Mouse (Mus musculus): Measurements from ENCODE around the gene Ccnyl1.
A peak's percentile ranks its signal among the peaks of the same experiment; 100 is the strongest.

Ccnyl1 gene

DNA sequence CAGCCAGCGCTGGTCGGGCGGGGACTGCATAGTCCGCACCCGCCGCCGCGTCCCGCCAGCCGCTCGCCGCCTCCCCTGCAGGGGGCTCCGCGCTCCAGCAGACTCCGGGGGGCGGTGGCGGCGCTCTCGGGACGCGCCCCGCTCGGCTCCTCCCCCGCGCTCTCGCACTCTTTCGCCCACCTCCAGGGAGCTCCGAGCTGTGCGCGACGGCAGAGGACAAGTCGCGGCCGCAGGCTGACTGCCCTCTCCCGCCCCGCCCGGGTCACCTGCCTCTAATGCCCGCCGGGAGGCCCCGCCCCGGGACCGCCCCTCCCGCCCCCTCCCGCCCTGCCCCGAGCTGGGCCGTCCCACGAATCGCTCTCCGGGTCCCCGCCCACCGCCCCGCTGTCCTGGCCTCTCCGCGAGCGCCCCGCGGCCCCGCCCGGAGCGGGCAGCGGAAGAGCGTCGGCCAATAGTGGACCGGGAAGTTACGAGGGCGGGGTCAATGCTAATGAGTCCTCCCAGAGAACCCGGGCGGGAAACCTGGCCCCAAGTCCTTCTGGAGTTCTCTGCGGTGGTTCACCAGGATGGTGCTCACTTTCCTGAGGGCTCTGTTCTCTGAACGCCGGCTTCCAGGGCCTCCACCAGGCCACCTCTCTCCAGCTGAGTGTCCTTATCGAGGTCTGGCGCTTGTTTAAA lies 47.4 kb downstream of the Ccnyl1 start, which contains the start of gene Fzd5:
Gene Fzd5 (minus strand): TSS at position 250 of the 678 bp plus-strand sequence.
- DNase-seq (ENCODE audit: low spot score in 2 of 2): peak; percentile 81

DNA sequence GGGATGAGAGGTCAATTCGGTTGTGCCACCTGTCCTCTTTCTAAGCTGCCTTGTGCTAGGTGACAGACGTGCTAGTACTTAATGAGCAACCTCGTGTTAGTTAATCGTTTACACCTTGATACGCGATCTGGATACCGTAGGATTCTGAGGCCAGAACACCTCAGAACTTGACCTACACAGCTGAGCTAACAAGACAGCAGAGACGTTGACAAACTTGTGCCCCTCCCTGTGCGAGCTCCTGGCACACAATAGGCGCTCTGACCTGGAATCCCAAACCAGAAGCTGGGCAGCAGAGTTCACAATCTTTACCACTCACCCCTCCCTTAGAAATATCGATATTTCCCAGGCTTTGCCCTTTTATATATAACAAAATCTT lies 47.9 kb downstream of the Ccnyl1 start:
- DNase-seq (ENCODE audit: low spot score in 2 of 2): no peak

DNA sequence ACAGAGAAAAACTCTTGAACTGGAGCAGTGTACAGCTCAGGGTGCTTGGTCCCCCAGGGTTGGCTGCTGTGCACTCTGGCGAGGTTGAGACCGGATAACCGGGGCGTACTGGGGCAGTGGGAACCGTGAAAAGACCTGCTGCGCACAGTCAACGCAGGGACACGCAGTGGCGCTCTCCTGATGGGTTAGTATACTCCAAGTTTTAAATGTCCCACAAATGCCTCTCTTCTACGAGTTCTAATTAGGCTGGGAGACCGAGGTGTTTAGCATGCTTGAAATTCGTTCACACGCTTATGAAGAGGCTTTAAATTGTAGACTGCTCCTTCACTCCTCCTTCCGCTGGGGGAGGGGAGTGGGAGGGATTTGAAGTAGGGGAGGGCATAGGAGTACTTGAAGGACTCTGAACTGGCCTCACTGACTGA lies 48.4 kb downstream of the Ccnyl1 start:
- DNase-seq (ENCODE audit: low spot score in 2 of 2): peak; percentile 27 to 43

DNA sequence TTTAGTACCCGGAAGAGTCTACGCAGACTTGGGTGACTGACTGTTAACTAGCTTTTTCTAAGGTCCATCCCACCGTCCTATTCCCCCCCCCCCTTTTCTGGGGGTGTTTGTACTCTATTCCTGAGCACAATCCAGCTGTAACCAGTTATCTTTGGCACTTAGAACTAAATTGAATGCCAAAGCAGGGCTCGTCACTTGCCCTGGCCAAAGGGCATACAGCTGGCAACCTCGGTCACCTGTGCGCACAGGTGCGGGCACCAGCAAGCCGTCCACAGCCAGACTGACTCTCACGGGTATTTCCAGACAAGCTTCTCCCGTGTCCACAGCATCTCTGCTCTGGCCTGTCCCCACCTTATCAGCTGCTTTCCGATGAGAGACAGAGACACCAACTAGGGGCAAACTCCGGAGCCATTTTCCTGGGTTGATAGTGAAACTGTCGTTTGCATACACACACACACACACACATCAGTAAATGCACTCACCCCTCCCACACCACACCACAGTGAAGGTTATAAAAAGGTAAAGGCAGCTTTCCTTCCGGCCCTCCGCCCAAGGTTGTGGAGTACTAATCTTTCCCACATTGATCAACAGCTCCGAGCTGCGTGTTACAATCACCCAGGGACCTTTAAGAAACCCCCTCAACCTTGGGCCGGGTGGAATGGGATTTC lies 52.6 kb downstream of the Ccnyl1 start:
- no peak for DNase-seq (ENCODE audit: low spot score in 2 of 2)

DNA sequence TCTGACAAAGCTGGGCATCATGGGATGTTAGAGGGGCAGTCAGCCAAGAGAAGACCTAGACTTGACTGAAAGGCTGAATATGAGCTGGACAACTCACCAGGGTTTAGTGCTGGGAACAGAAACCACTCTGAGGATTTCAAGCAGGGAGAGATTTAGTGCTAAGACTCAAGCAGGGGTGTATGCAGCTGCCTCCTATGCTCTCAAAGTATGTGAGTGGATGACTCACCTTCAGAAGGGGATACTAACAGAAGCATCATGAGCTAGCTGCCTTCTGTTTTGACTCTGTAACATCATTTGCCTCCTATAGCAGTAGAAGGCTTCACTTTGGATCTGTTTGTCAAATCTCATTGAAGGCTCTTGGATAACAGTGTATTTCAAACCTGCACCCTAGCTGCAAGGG lies 54.4 kb downstream of the Ccnyl1 start:
- DNase-seq (ENCODE audit: low spot score in 2 of 2): no peak

DNA sequence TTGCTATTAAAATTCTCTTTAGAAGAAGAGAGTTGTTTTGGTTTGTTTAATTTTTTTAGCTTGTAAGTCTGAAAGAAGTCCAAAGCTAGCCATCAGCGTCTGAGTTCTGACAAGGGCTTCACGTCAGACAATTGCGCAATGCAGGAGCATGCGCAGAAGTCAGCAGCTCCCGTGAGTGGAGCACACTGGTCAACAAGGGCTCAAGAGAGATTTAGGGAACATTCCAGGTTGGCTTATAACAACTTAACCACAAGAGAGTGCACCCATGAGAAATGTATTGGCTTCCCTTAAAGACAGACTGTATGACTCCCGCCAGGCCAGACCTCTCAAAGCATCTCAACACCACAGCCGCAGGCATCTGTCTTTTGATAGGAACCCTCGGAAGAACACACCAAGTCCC lies 62.9 kb downstream of the Ccnyl1 start:
- no peak for DNase-seq (ENCODE audit: low spot score in 2 of 2)

DNA sequence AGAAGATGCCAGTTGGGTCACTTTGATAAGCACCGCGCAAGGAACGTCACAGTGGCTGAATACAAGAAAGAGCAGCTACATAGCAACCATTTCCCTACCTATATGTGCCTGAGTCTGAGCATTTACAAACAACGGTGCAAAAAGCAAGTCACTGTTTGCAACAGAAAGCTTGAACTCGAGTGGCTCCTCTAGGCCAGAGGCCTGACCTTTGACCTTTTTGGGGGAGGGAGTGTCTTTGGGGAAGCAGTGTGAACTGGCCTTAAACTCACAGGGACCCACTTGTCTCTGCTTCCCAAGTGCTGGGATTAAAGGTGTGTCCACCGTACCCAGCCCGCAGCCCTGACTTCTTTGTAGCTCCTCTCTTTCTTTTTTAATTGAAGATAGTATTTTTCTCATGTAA lies 63.4 kb downstream of the Ccnyl1 start:
- no peak for DNase-seq (ENCODE audit: low spot score in 2 of 2)

DNA sequence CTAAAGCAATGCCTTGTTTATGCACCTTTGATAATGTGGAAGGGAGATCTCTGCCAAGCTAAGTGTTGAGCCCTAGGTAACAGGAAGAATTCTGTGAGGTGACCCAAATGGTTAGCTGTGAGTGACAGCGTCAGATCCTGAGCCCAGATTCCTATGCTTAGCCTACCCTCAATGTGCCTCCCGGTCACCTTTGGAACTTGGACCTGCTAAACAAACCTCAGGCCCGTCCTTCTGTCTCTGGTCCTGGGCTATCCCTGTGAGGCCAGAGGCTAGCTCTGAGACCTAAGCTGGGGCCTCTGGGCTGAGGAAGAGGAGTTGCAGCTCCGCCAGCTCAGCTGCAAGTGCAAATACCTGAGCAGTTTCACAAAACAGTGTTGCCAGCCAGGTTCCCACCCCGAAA lies 64.4 kb downstream of the Ccnyl1 start:
- no peak for DNase-seq (ENCODE audit: low spot score in 2 of 2)

DNA sequence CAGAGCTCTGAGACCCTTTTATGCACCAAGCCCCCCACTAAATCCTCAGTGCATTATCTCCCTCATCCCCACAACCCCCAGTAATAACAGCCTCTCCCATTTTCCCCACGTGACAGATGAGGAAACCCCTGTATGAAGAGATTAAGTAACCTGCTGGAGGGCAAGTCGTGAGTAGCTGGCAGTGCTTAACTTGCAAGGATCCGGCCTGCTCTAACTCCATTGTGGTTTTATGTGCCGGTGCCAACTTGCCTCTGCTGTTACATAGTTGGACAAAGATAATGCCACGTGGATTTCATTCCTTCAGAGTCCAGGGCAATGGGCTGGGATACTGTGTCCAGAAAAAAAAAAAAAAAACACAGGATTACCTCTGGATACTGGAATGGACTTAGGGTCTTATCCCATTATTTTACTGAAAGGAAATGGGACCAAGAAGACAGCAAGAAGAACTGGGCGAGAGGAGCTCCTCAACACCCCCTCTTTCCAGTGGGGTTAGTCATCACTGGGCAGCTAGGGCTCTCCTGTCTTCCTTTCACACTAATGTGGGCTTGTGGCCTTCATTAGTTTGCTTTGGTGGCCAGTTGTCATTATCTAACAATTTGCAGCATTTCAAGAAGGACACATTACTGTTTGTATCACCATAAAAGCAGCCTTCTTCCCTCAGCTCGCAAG lies 65.8 kb downstream of the Ccnyl1 start:
- DNase-seq (ENCODE audit: low spot score in 2 of 2): peak in 1 of 2 experiments; percentile 17

DNA sequence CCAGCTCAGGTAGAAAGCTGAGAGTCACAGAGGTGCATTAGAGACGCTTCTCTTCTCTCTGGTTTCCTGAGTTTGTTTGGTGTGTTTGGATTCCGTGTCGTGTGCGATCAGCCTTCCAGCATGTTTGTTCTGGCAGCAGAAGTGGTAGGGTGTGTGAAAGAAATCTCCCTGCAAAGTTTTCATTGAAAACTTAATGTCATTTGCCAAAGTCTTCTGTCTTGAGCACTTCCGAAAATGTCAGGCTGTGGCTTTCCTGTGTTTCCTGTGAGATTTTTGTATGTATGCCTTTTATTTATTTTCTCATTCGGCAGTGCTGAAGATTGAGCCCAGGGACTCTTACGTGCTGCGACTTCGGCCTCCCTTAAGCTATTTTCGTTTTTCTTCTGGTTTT lies 66.4 kb downstream of the Ccnyl1 start:
- peak in 1 of 2 experiments; percentile 34 for DNase-seq (ENCODE audit: low spot score in 2 of 2)

DNA sequence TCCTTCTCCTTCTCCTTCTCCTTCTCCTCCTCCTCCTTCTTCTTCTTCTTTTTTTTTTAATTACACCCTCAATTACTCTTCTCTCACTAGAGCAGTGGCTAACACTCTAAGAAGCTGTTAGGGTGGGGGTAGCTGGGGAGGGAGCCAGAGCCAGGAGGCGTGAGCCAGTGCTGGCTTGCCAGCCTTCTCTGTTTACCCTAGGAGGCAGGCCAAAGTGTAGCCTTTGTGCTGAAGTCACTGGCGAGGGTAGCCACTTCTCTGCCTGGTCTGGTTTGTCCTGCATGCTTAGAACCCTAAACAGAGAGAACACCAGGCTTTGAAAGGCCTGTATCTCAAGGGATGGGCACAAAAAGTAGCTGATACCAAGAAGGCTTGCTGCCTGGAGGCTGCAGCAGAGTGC lies 67.0 kb downstream of the Ccnyl1 start:
- DNase-seq (ENCODE audit: low spot score in 2 of 2): peak in 1 of 2 experiments; percentile 55

DNA sequence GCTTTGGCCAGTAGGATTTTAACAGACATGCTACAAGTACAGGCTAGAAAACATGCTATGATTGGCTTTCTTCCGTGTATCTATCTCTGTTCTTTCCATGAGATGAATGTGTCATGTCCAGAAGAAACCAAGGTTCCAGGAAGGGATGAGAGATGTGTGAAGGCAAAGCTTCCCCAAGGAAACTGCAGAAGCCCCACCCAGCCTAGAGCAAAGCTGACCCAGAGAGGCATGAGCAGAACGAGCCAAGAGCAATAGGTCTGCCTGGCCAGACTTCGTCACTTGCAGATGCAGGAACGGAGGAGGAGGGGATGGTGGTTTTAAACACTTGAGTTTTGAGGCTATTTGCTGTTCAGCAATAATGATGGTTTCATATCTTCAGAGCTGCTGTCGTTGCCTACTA lies 67.5 kb downstream of the Ccnyl1 start:
- DNase-seq (ENCODE audit: low spot score in 2 of 2): no peak

DNA sequence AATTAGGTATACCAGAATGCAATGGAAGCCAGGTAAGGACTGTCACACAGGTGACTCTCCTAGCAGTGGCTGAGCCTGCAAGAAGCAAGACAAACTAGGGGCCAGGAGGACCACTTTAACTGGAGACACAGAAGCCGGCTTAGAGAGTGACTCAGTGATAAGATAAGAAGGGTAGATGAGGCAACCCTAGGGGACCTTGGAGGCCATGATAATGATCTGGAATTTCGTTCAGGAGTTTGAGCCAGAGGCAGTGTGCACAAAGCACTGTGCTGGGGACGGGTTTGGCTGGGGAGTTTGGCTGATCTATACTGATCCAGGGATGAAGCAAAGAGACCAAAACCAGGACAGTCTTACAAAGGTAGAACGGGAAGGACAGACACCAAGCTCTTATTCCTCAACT lies 71.4 kb downstream of the Ccnyl1 start:
- DNase-seq (ENCODE audit: low spot score in 2 of 2): no peak

DNA sequence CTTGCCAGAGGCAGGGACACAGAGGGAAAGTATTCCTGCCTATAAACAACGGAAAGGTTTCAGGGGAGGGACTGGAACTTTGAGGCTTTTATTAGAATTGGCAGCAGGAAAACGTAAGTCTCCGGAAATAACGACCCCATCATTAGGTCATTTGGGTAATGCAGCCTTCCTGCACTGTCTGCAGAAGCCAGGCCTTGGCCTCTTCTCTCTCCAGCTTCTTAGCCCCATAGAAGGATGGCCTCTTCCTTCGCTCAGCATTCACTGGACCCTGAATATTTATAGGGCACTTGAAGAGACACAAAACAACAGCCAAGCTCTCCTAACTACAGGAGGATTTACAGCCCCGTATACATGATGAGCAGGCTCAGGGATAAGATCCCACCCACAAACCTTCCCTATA lies 79.9 kb downstream of the Ccnyl1 start:
- DNase-seq (ENCODE audit: low spot score in 2 of 2): no peak

DNA sequence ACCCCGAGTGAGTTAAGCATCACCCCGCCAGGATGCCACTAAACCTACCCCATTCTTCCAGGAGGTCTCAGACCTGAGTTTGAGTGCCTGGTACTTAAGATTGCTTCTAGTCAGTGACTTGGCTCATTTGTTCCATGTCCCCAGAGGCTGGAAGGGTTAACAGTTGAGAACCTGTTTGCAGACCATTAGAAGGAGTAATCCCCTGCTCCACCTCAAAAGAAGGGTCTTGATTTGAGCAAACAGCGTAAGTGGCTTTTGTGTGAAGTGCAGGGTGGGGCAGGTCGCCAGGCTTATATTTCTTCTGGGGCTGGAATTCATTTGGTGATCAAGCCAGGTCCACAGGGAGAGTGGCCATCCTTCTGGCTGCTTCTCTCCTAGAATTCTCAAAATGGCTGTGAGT lies 83.0 kb downstream of the Ccnyl1 start:
- DNase-seq (ENCODE audit: low spot score in 2 of 2): no peak
